Mouse (Mus musculus): Measurements from ENCODE around the gene Cavin4. TPM values are rescaled to one million over a fixed set of nuclear protein-coding genes. Genes with fewer than 3 reads are reported as not detected.
A peak's percentile ranks its signal among the peaks of the same experiment; 100 is the strongest.
"Not testable (repeated sequence)": the region's sequence is repeated elsewhere in the genome, so short reads cannot be mapped to it uniquely, and the experiment has no call there.

Gene Cavin4
- polyA plus RNA-seq, 1 experiment: 119 TPM

DNA sequence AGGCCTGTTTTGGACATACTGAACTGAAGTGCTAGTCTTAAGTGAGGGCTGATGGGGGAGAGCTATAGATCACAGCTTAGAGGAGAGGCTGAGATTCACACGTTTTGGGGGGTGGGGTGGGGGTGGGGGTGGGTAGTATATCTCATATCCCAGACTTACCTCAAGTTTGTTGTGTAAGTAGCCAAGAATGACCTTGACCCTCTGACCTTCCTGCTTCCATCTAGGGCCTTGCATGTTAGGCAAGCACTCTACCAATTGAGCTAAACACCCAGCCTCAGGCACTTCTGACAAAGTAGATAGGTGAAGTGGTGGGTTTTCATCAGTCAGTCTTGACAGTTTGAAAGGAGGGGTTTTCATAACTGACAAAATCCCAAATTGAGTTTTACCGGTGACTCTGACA lies 14.5 kb downstream of the Cavin4 start:
- H3K4me2 ChIP-seq (ENCODE audit: low read depth): no peak overlapping the region

DNA sequence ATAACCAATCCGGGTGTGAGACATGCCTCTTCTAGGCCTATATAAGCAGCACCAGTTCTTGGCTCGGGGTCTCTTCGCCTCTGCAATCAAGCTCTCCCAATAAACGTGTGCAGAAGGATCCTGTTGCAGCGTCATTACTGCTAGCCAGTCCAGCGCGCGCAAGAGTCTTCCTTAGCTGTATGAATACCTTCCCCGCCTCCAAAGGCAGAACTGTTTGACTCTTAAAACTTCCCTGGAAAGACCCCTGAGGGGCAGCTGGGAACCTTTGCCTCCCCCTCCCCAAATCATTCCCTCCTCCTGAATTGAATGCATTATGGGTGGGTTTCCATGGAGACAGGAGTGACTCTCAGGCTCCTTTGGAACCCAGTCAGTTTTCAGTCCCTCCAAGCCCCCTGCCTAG lies 15.5 kb downstream of the Cavin4 start:
- TF ChIP-seq MAX (IDR thresholded peaks at IDR 0.05; ENCODE audit: low read depth) (no peak), CEBPB (IDR thresholded peaks at IDR 0.05; ENCODE audit: insufficient read depth, poor library complexity, severe bottlenecking) (no peak), POLR2AphosphoS2 (IDR thresholded peaks at IDR 0.05; ENCODE audit: insufficient read length, low read depth) (no peak), USF1 (IDR thresholded peaks at IDR 0.05; ENCODE audit: low read depth) (no peak), POLR2A (IDR thresholded peaks at IDR 0.05; ENCODE audit: insufficient read length, low read depth) (no peak), REST (IDR thresholded peaks at IDR 0.05; ENCODE audit: insufficient read depth, insufficient read length) (no peak)
- H3K36me3 ChIP-seq (ENCODE audit: control insufficient read depth, insufficient read depth): peaks cover 25% of the 10 kb centered on the region
- H3K79me2 ChIP-seq (ENCODE audit: control insufficient read depth, insufficient read depth): no peaks in the 10 kb centered on the region
- no peak overlapping the region for H3ac ChIP-seq (ENCODE audit: control insufficient read depth, insufficient read length)
- no peak overlapping the region for H3K4me2 ChIP-seq (ENCODE audit: low read depth)
- no peaks in the 10 kb centered on the region for H3K27me3 ChIP-seq (ENCODE audit: control insufficient read depth, insufficient read depth, insufficient read length)
- H3K4me3 ChIP-seq: no peak overlapping the region

More for the DNA sequence above, 14.5 kb downstream of the Cavin4 start:
- no peak overlapping the region for H3K4me3 ChIP-seq
- no peaks in the 10 kb centered on the region for H3K79me2 ChIP-seq (ENCODE audit: control insufficient read depth, insufficient read depth)
- TF ChIP-seq CEBPB (IDR thresholded peaks at IDR 0.05; ENCODE audit: insufficient read depth, poor library complexity, severe bottlenecking) (no peak), TCF3 (IDR thresholded peaks at IDR 0.05; ENCODE audit: insufficient read length, low read depth) (no peak), USF1 (IDR thresholded peaks at IDR 0.05; ENCODE audit: low read depth) (no peak), SRF (IDR thresholded peaks at IDR 0.05; ENCODE audit: control insufficient read depth, insufficient read length, low read depth) (no peak), POLR2AphosphoS2 (IDR thresholded peaks at IDR 0.05; ENCODE audit: insufficient read length, low read depth) (no peak), E2F4 (IDR thresholded peaks at IDR 0.05; ENCODE audit: insufficient read depth) (no peak), MAX (IDR thresholded peaks at IDR 0.05; ENCODE audit: low read depth) (no peak), REST (IDR thresholded peaks at IDR 0.05; ENCODE audit: insufficient read depth, insufficient read length) (no peak), MYOG (IDR thresholded peaks at IDR 0.05; ENCODE audit: control insufficient read depth in 1 of 3, insufficient read depth in 1 of 3, insufficient read length in 2 of 3, low read depth in 2 of 3) (no peak)
- no peak overlapping the region for H3ac ChIP-seq (ENCODE audit: control insufficient read depth, insufficient read length)
- H3K27me3 ChIP-seq (ENCODE audit: control insufficient read depth, insufficient read depth, insufficient read length): no peaks in the 10 kb centered on the region
- peaks cover 34% of the 10 kb centered on the region for H3K36me3 ChIP-seq (ENCODE audit: control insufficient read depth, insufficient read depth)

DNA sequence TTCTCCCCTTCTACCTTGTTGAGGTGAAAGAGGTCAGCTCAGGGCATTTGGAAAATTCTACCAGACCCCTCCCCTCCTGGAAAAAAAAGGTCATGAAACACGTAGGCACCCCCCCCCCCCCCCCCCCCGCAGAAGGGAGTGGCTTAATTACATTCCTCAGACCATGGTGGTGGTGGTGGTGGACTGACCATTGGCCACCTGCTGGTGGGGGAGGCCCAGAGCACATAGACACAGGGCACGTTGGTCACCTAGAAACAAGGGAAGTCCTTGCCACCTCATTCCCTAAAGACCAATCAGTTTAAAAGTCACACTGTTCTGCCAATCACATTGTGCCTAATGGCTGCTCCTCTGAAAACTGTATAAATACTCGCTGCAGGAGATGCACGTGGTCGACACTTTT lies 16.4 kb downstream of the Cavin4 start:
- not testable (repeated sequence) for H3K4me2 ChIP-seq (ENCODE audit: low read depth); H3K27me3 ChIP-seq (ENCODE audit: control insufficient read depth, insufficient read depth, insufficient read length); H3ac ChIP-seq (ENCODE audit: control insufficient read depth, insufficient read length); H3K4me3 ChIP-seq; H3K79me2 ChIP-seq (ENCODE audit: control insufficient read depth, insufficient read depth)
- peaks cover 16% of the 10 kb centered on the region for H3K36me3 ChIP-seq (ENCODE audit: control insufficient read depth, insufficient read depth)

DNA sequence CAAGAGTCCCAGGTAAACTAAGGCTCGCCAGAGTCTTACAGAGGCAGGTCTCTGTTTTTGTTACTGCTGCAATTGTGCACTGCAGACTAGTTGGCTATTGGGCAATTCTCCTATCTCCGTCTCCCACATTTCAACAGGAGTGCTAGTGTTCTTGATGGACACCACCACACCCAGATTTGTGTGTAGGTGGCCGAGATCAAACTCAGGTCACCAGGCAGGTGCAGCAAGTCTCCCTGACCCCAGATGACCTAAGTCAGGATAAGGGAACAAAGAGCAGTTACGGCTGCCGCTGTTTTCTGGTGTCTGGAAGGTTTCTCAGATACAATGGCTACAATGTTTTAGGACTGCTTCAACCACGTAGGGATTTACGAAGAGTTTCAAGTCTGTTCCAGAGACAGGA lies 16.9 kb downstream of the Cavin4 start:
- no peak for TF ChIP-seq TCF12 (IDR thresholded peaks at IDR 0.05; ENCODE audit: insufficient read depth, poor library complexity, severe bottlenecking)
- Histone ChIP-seq H3K27me3 (ENCODE audit: control insufficient read depth, insufficient read depth, insufficient read length) (no peaks in the 10 kb centered on the region), H3K79me2 (ENCODE audit: control insufficient read depth, insufficient read depth) (no peaks in the 10 kb centered on the region), H3K4me2 (ENCODE audit: low read depth) (peak overlapping the region; percentile 48), H3K4me3 (no peak overlapping the region), H3K36me3 (ENCODE audit: control insufficient read depth, insufficient read depth) (peaks cover 11% of the 10 kb centered on the region), H3ac (ENCODE audit: control insufficient read depth, insufficient read length) (no peak overlapping the region)

DNA sequence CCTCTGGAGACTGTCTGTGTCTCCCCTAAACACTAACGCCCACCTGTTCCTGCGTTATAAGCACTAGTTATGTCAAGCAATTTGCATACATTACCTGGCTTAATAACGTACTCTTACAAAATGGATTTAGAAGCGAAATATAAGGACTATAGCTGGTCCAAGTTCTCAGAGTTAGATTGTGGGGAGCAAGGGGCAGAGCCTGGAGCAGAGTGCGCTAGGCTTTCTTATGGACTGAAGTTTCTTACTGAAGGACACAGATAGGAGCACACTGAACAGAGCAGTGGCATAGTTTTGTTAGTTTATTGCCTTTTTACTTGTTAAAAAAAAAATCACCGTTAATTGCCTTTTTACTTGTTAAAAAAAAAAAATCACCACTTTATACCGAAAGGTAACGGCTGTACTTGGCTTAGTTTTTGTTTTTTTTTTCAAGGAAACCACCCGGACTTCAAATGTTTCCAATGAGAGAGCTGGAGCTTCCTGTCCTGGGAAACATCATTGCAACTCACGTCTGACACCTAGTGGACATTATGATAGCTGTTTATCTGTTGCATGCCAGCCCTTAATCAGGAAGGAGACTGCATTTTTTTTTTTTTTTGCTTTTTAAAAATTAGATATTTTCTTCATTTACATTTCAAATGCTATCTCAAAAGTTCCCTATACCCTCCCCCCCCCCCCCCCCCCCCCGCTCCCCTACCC lies 17.5 kb downstream of the Cavin4 start:
- no peak for TF ChIP-seq E2F4 (IDR thresholded peaks at IDR 0.05; ENCODE audit: insufficient read depth)
- TF ChIP-seq TCF12 (IDR thresholded peaks at IDR 0.05; ENCODE audit: insufficient read depth, poor library complexity, severe bottlenecking): no peak
- TF ChIP-seq MYOD1 (IDR thresholded peaks at IDR 0.05; ENCODE audit: control insufficient read depth in 1 of 3, insufficient read length in 2 of 3, low read depth in 2 of 3): no peak
- TF ChIP-seq POLR2A (IDR thresholded peaks at IDR 0.05; ENCODE audit: insufficient read length, low read depth): no peak
- no peak for TF ChIP-seq SRF (IDR thresholded peaks at IDR 0.05; ENCODE audit: control insufficient read depth, insufficient read length, low read depth)
- TF ChIP-seq POLR2AphosphoS2 (IDR thresholded peaks at IDR 0.05; ENCODE audit: insufficient read length, low read depth): no peak
- TF ChIP-seq MAX (IDR thresholded peaks at IDR 0.05; ENCODE audit: low read depth): no peak
- no peak for TF ChIP-seq MYOG (IDR thresholded peaks at IDR 0.05; ENCODE audit: control insufficient read depth in 1 of 3, insufficient read depth in 1 of 3, insufficient read length in 2 of 3, low read depth in 2 of 3)
- TF ChIP-seq CEBPB (IDR thresholded peaks at IDR 0.05; ENCODE audit: insufficient read depth, poor library complexity, severe bottlenecking): no peak
- TF ChIP-seq USF1 (IDR thresholded peaks at IDR 0.05; ENCODE audit: low read depth): no peak
- TF ChIP-seq TCF3 (IDR thresholded peaks at IDR 0.05; ENCODE audit: insufficient read length, low read depth): no peak
- TF ChIP-seq REST (IDR thresholded peaks at IDR 0.05; ENCODE audit: insufficient read depth, insufficient read length): no peak
- H3ac ChIP-seq (ENCODE audit: control insufficient read depth, insufficient read length): no peak overlapping the region
- peaks cover 5% of the 10 kb centered on the region for H3K36me3 ChIP-seq (ENCODE audit: control insufficient read depth, insufficient read depth)
- no peaks in the 10 kb centered on the region for H3K79me2 ChIP-seq (ENCODE audit: control insufficient read depth, insufficient read depth)
- H3K4me2 ChIP-seq (ENCODE audit: low read depth): peak overlapping the region; percentile 48
- H3K4me3 ChIP-seq: no peak overlapping the region
- H3K27me3 ChIP-seq (ENCODE audit: control insufficient read depth, insufficient read depth, insufficient read length): no peaks in the 10 kb centered on the region

All from myocyte (in vitro differentiated cells).